Mouse (Mus musculus): Measurements from ENCODE around the gene Gabarapl1. TPM values are rescaled to one million over a fixed set of nuclear protein-coding genes. Genes with fewer than 3 reads are reported as not detected.

The Gabarapl1 gene
- total RNA-seq, 2 experiments from 2014 or later: 19.4 to 45.5 TPM

DNA sequence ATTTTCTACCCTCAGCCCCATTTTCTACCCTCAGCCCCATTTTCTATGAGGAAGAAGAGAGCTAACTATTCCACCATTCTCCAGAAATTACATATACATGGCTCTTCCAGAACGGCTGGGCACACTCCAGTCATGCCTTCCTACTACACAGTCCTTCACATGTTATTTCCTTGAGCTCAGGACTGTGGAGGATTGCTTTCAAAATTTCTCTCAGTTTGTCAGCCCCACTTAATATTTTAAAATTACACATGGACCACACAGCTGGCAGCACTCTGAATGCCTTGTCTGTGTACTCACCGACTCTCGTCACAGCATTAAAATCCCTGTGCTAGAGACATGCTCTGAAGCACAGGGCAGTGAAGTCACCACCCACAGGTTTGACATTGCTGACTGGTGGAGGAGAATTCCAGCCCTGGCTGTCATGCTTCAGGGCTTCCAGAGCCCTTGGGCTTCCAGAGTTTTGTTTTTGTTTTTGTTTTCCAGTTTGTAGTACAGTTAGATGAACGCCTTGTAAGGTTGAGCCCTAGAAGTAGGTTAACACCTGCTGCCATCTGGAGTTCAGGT is 1.7 kb downstream of the Gabarapl1 start:
- no peak for ATAC-seq (replicated peaks; ENCODE audit: poor library complexity)

DNA sequence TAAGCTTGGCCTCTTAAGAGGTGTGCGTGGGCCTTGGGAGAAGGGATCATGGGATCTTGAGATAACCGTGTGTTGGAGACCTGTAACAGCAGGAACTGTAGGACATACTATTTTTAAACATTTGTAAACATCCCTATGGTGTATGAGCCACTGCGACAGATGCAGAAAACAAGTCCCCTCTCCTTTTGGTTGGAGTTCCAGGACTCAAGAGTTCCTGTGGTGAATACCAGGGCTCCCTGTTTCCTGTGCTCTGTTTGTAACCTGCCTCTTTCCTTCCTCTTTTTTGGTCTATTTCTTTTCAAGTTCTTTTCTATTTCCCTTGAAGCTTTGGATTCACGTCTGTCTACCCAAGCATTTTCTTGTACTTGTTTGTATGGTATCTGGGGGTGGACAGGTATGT is 2.8 kb downstream of the Gabarapl1 start:
- peak; percentile 13; the same call in 1 of the 2 replicates for ATAC-seq (replicated peaks; ENCODE audit: poor library complexity)

DNA sequence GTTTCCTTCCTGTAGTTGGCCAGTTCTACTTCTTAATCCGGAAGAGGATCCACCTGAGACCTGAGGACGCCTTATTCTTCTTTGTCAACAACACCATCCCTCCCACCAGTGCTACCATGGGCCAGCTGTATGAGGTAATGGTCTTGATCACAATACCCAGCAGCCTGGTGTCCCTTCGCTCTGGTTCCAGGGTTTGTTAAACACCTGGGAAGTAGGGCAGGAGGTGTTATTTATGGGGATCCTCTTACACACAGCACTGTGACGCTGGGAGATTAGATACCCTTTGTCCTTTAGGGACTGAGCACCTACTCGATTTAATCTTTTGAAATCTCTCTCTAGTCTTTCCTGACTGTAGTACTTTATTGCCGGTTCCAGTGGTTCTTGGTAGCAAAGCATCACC is 5.6 kb downstream of the Gabarapl1 start:
- no peak for ATAC-seq (replicated peaks; ENCODE audit: poor library complexity)

DNA sequence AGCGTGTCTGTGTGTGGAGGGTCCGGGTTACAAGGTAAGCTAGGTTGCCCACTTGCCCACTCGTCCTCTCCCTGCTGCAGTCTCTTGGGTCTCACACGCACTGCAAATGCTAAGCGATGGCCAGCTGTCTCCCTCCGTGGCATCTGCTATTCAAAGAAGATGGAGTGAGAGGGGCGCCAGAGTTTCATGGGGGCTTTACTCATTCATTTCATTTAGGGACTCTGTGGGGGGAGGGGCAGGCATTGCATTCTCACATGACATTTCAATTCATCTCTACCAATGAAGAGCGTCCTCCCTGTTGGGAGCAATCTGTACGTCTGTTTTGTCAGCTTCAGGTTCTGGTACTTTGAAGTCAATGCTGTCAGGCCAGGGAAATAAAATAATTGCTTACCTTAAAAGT is 9.0 kb downstream of the Gabarapl1 start:
- ATAC-seq (replicated peaks; ENCODE audit: poor library complexity): no peak

DNA sequence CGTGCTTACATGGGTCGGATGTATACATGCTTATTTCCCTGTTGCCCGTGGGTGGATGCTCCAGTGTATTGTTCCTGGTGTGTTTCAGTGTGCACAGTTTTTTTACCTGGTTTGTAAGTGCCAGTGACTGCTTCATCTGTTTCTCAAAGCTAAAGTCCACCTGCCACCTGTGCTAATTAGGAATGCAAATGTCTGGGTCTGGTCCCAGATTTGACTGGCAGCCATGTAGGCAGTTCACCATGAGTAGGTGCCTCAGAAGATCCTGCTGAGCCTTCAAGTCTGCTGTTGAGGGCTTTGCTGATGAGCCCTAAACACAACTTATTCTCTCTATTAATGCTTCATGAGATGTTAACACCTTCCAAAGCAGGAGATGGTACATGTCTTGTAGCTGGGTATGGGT is 9.6 kb downstream of the Gabarapl1 start:
- ATAC-seq (replicated peaks; ENCODE audit: poor library complexity): no peak

DNA sequence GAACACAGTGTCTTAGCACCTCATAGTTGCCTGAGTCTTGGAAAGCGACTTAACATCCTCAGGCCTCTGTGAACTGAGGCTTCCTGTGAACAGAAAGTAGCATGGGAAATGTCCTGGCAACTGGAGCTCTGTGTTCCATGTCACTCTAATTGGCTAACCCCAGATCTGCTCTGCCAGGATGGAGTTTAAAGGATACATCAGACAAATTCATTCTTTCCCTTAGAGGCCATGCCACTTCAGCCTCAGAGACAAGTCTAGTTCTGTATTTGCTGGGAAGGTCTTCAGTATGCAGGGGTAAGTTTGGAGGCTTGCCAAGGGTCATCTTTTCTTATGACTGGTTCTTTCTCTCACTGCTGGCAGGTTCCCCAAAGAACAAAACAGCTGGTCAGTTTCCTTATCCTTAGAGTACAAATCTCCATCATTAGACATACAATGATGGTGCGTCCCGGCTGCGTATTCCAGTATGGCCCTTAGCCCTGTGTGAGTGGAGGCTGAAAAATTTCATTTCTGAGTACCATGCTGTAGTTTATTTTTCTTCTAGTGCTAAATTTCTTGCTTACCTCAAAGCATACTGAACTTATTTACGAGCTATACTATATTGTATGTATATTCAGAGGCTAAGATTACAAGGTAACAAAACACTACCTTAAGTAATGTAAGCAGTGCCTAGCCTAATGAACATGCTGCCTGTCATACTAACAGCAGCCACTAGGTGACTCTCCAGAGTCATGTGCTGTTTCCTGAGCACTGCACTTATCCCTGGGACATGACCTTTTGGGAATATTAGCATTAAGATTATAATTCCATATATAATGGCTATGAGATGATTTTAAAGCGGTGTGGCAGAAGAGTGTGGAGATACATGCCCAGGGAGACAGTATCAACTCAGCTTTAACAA is 11.0 kb downstream of the Gabarapl1 start:
- peak; percentile 86 for ATAC-seq (replicated peaks; ENCODE audit: poor library complexity)

DNA sequence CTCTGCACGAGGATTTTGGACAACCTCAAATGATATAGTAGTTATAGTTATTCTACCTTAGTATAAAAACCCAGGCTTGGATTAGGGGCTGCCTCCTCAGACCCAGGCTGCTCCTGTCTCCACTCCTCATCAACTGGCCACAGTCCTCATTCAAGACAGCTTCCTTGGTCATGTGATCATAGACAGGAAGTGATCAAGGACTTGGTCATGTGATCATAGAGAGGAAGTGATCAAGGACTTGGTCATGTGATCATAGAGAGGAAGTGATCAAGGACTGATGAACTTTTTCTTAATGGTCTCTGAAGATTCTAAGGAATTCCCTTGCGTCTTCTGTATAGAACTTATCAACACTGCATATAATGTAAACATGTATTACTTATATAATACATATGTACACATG is 14.3 kb downstream of the Gabarapl1 start:
- ATAC-seq (replicated peaks; ENCODE audit: poor library complexity): no peak

DNA sequence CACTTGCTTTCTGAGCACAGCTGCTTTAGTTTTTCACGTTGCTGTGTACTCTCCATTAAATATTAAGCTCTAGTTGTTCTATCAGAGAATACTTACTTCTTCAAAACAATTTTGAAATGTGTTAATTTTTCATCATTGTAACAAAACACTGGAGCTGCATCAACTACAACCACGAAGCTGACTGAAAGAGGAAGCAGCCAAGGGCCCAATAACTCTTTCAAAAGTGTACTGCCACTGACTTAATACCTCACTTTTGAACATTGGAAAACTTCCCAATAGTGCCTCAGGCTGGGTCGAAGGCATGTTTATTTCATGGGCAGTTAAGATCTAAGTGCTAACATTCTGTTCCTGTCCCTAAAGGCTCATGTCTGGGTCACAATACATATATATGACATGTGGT is 15.0 kb downstream of the Gabarapl1 start:
- peak; percentile 68 for ATAC-seq (replicated peaks; ENCODE audit: poor library complexity)

DNA sequence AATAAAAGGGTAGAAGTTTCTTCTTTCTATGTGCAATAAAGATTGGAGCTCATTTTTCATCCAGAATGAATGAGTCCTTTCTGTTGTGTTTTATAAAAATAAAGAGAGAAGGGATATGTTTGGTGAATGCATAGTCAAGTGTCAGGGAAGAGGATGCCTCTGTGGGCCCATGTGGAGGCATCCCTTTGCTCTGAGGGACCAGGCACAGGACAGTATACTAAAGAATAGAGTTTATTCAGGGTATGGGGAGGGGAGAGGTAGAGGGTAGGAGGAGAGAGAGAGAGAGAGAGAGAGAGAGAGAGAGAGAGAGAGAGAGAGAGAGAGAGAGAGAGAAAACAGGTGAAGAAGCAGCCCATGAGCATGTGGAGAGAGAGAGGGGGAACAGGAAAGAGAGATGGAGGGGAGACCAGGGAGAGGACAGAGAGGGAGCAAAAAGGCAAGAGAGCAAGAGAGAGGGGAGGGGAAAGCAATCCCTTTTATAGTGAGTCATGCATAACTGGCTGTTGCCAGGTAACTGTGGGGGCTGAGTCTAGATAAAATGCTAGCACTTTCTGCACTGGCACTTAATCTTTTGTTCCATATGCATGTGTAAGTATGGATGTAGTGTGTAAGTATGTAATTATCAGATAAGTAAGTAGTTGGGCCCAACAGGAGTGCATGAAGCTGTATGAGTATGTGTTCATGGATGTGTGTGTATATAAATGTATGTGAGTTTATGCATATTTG is 24.5 kb downstream of the Gabarapl1 start:
- peak; percentile 78 for ATAC-seq (replicated peaks; ENCODE audit: poor library complexity)

DNA sequence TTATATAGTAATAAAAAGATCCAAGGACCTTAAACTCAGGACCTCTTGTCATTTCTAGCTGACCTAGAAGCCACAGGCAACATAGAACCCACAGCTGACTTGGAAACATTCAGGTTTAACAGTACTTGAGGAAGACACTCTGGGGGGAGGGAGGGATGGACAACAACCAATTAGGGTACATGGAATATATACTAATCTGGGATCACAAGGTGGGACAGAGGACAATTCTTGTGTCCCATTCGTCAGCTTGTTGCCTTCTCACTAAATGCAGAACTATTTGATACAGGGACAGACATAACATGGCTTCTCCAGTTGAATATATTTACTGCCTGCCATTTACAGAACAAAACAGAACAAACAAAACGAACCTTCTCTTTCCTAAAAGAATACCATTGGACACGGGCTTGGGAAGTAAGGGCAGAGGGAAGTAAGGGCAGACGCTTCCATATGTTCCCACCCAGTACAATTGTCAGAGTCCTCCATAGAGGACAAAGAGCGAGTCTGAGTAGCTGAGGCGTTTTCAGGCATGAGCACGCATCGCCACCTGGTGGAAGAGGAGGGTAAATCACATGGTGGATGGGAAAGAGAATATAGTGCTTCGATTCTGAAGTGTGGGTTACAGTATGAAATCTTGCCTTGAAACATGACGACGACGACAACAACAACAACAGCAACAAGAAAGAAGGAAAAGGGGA is 26.1 kb downstream of the Gabarapl1 start:
- peak; percentile 97 for ATAC-seq (replicated peaks; ENCODE audit: poor library complexity)

DNA sequence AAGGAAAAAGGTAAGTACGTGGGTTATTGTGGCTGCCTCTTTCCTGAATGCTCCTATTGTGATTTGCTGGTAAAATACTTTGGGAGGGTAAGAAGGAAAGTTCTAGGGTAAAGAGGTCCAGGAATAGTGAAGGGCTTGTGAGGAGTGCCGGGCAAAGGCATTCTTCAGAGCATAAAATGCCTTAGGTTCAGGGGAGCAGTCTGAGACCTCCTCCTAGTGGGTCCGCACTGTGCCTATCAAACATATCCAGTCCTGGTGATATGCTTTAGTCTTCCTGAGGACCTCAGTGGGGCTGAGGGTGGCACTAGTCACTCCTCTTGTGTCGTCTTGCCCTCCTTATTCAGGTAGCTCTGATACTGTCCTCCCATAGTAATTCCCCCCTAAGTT is 26.7 kb downstream of the Gabarapl1 start:
- ATAC-seq (replicated peaks; ENCODE audit: poor library complexity): no peak

DNA sequence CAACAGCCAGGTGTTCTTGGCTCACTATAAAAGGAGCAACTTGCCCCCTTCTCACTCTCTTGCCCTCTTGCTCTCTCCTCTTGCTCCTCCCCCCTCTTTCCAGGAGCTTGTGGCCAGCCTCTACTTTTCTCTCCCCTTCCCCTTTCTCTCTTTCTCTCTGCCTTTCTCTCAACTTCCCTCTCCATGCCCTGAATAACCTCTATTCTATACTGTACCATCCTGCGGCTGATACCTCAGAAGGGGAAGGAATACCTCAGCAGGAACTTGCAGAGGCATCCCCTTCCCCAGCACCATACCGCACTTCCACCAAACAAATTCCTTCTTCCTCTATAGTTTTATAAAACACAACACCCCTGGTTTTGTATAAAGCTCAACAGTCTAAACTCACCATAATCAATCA is 32.3 kb downstream of the Gabarapl1 start:
- peak; percentile 93 for ATAC-seq (replicated peaks; ENCODE audit: poor library complexity)

DNA sequence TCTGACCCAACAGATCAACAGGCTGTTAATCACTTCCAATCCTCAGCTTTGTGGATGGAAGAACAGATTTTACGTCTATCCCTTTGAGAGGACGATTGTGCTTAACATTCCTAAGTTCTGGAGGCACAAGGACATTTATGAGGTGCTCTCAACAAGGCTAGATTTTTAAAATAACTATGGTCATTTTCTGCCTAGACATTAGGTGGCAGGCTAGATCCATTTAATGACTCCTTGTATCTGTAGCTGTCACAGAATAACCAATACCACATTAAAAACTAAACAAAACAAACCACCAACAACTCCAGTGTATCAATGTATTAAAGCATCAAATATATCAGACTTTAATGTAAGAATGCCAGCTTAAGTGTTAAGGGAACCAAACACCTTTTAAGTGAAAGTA is 42.4 kb downstream of the Gabarapl1 start:
- ATAC-seq (replicated peaks; ENCODE audit: poor library complexity): peak; percentile 87

DNA sequence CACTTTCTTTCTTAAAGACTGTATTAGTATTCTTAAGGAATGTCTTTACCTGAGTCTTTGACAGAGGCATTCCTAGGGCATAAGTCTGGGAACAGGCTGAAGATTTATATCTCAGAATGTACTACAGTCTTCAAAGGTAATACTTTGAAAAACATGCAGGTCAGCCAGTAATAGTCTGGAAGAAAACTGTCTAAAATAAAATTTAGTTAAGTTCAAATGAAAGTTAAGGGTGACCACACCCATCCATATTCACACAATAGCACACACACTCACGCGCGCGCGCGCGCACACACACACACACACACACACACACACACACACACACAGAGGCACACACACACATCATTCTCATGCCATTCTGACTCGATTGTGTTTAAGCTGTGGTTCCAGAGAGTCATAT is 44.6 kb downstream of the Gabarapl1 start, which contains the start of gene Klre1:
TSS of gene Klre1 (plus strand) at position 301 of the 400 bp plus-strand sequence.
- no peak for ATAC-seq (replicated peaks; ENCODE audit: poor library complexity)

DNA sequence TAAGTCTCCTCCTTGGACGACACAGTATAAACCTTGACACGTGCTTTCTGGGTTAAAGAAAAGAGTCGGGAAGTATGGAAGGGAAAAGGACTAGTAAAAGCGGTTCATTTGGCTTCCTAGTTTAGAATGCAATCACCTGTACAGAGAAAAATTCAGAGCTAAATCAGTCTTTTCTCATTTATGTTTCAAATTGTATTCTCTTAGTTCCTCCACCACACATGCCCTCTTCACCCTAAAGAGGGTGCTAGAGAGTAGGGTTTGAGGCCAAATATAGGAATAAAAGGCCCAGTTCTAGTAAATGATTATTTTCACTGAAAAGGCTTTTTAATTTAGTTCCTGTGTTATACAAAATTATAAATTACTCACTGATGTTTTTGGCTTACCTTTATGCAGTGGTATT is 48.3 kb downstream of the Gabarapl1 start:
- peak; percentile 82 for ATAC-seq (replicated peaks; ENCODE audit: poor library complexity)

DNA sequence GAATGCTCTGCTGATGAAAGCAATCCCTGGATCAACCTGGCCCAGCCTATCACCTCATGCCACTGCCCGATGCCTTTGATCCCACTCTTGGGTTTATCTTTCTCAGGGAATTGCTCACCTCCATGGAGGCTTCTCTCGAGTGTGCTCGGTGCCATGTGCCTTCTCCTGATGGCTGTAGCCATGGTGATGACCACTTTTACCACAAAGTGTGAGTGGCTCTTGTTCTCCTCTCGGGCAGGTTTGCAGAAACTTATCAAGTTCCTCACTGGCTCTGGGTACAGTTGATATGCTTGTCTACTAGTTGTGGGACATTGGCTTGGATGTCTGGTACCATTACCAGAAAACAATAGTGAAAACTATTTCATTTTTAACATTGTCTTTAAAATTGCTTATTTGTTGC is 48.9 kb downstream of the Gabarapl1 start:
- ATAC-seq (replicated peaks; ENCODE audit: poor library complexity): peak; percentile 67

DNA sequence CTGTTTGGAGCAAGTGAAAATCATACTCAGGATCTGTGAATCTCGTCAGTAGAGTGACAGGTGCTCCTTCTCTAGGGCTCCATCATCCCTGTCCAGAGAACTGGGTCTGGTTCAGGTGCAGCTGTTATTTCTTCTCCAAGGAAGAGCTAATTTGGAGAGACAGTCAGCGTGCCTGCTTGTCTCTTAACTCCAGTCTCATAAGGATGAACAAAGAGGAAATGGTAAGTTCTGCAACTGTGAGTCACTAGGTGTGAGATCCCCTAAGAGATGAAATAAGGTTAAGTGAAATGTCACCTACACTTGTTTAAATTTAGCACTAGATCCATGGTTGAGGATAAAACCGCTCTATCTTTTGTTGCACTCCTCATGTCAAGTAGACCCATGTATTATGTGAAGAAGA is 50.1 kb downstream of the Gabarapl1 start:
- ATAC-seq (replicated peaks; ENCODE audit: poor library complexity): peak; percentile 37; the same call in 1 of the 2 replicates

DNA sequence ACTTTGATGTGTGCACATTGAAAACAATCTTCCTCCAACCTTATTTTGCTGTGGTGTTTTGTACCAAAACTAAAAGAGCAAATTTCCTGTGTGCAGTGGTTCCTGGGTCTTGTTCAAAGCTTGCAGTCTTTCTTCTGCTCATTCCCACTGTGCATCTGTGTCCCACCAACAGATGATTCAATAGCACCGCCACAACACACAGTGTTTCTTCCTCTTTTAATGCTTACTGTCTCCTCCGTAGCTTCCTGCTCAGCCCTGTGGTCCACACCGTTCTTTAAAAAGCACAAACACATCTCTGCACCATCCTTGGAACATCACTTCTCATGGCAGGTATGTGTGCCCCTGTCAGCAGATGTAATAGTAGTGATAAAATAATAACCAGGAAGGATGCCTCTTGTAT is 58.5 kb downstream of the Gabarapl1 start, which contains the start of gene Klrd1:
TSS of gene Klrd1 (plus strand) at position 275 of the 400 bp plus-strand sequence.
- ATAC-seq (replicated peaks; ENCODE audit: poor library complexity): peak; percentile 99

Measured in megakaryocyte progenitor cell, adult 5-6 weeks (primary cell).